Mouse (Mus musculus) liver, postnatal 0 days (tissue): ENCODE data around the gene Fam243.

Experiments
- CTCF ChIP-seq: sonication (generic); IDR thresholded peaks from 2 replicates; pipeline ENCODE4 v1.5.1; 2016; ENCODE audit warnings: antibody characterized with exemption, low read depth
- EP300 ChIP-seq: IDR thresholded peaks from 2 replicates; pipeline ENCODE4 v1.6.1; 2016; ENCODE audit warnings: antibody characterized with exemption, low read depth, mild to moderate bottlenecking

DNA sequence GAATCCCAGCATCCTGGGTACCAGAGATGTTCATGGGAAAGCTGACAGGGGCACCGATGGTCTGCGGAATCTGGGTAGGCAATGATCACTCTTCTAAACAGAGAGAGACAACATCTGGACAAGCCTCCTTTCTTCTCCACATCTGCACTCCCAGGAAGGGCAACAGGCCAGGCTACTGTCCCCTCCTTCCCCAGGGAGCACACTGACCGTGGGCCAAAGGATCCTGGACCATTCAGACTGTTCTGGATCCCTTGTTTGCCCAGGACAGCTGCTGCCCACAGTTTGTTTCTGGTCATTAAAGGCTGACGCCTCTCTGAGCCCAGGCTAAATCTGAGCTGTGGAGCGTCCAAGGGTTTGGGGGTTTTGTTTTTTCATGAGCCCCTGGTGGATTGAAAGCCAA is 38.6 kb downstream of the Fam243 start:
- TF ChIP-seq CTCF (no peak), EP300 (no peak)
